Mouse (Mus musculus) cerebellum, adult 8-10 months (tissue): ENCODE results near the gene Mrc2.
A peak's percentile ranks its signal among the peaks of the same experiment; 100 is the strongest.

Experiments used
- DNase-seq: peaks from one replicate; pipeline ENCODE4 v3.0.0; 2022

The Mrc2 gene

GRCm38 (mm10) chr11:105311291-105311975 is 19.0 kb downstream of the Mrc2 start:
- no peak for DNase-seq

- no peak for DNase-seq
Measured at GRCm38 (mm10) chr11:105312311-105312942, 20.0 kb downstream of the Mrc2 start.

- no peak for DNase-seq
Measured at GRCm38 (mm10) chr11:105312972-105313632, 20.7 kb downstream of the Mrc2 start.

GRCm38 (mm10) chr11:105313633-105314014 is 21.2 kb downstream of the Mrc2 start:
- DNase-seq: no peak

GRCm38 (mm10) chr11:105315296-105315695 is 22.9 kb downstream of the Mrc2 start:
- DNase-seq: no peak

GRCm38 (mm10) chr11:105316121-105316520 is 23.7 kb downstream of the Mrc2 start:
- DNase-seq: no peak

GRCm38 (mm10) chr11:105317769-105318168 is 25.3 kb downstream of the Mrc2 start:
- DNase-seq: no peak

- no peak for DNase-seq
Measured at GRCm38 (mm10) chr11:105321090-105321489, 28.6 kb downstream of the Mrc2 start.

- DNase-seq: no peak
Measured at GRCm38 (mm10) chr11:105323530-105323929, 31.1 kb downstream of the Mrc2 start.

GRCm38 (mm10) chr11:105327101-105327500 is 34.7 kb downstream of the Mrc2 start:
- no peak for DNase-seq

- DNase-seq: no peak
Measured at GRCm38 (mm10) chr11:105329962-105330361, 37.5 kb downstream of the Mrc2 start.

- no peak for DNase-seq
Measured at GRCm38 (mm10) chr11:105331129-105331528, 38.7 kb downstream of the Mrc2 start.

GRCm38 (mm10) chr11:105331732-105332131 is 39.3 kb downstream of the Mrc2 start:
- DNase-seq: no peak

- DNase-seq: peak; percentile 57
Measured at GRCm38 (mm10) chr11:105332468-105332867, 40.0 kb downstream of the Mrc2 start.

GRCm38 (mm10) chr11:105333867-105334670 is 41.6 kb downstream of the Mrc2 start:
- no peak for DNase-seq

- DNase-seq: no peak
Measured at GRCm38 (mm10) chr11:105338596-105339390, 46.4 kb downstream of the Mrc2 start.

- no peak for DNase-seq
Measured at GRCm38 (mm10) chr11:105345284-105345683, 52.8 kb downstream of the Mrc2 start.

- peak; percentile 89 for DNase-seq
Measured at GRCm38 (mm10) chr11:105347162-105348161, 55.0 kb downstream of the Mrc2 start.

GRCm38 (mm10) chr11:105348495-105348982 is 56.1 kb downstream of the Mrc2 start:
- no peak for DNase-seq

GRCm38 (mm10) chr11:105349780-105350324 is 57.4 kb downstream of the Mrc2 start:
- DNase-seq: no peak

GRCm38 (mm10) chr11:105350643-105351042 is 58.2 kb downstream of the Mrc2 start:
- DNase-seq: no peak
